Mouse (Mus musculus) mesoderm, embryonic 11.5 days (tissue): ENCODE results near the gene Plxnd1.

Experiments
- DNase-seq: peaks from one replicate; pipeline ENCODE4 v3.0.0-alpha.2; 2012; ENCODE audit warnings: low read depth, low spot score

Plxnd1 gene

DNA sequence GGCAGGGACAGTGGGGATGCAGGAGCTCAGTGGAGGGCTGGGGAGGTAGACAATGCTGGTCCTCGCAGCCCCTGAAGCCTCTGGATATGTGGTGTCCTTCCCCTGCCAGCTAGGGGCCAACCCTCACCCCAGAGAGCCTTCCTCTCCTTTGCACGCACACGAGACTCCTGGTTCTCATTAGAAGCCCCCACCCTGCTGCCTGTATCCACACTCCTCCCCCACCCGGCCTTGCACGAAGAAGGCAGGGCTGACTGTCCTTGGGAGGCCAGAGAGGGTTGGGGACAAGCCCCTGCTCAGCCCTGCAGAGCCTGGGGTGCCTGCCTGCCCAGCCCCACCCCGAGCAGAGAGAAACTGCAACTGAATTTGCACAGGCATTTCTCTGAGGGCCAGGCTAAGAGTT lies 37.1 kb downstream of the Plxnd1 start:
- no peak for DNase-seq

DNA sequence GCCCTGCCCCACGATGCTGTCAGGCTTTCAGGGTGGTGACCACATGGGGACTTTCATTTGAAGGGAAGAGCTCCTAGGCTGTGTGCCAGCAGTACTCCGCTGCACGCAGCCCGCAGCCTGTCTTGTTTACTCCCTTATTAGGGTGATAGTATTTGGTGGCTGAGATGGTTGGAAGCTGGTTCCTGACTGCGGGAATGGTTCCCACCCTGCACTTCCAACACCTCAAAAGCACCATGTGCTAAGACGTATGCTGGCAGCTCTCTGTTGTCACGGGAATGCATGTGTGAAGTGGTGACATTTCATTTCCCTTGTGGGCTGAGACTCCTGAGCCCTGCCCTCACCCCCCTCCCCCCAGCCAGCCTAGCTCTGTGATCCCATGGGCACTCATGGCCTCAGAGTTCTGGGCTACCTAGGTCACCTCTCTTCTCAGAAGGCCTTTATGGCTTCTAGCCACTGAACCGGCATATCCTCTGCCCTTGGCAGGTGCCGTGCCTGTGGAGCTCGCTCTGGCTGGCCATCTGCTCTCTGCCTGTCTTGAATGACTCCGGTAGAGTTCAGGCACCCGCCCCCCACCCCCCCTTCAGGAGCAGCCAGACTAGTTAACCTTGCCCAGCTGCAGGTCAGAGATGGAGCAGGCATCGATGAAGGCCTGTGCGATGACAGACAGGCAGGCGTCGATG lies 37.7 kb downstream of the Plxnd1 start:
- DNase-seq, result no peak

DNA sequence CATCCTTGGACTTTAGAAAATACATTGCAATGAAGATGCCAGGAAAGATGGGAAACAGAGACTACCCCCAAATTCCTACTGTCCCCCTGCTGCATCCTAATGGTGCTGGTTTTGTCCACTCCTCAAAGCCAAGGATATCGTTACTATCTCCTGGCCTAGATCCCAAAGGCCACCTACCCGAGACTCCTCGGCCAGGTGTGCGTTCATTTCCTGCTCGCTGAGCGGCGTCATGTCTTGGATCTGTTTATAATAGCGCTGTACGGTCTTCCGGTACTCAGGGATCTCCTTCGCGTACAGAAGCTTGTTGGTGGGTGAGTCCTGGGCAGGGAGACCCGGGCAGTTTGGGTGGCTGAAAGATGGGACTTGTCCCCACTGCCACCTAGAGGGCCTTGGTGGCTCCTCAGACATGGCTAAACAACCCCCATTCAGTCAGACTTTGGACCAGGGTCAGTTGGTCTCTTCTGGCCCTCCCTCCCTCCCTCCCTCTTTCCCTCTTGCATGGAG lies 38.3 kb downstream of the Plxnd1 start:
- no peak for DNase-seq

DNA sequence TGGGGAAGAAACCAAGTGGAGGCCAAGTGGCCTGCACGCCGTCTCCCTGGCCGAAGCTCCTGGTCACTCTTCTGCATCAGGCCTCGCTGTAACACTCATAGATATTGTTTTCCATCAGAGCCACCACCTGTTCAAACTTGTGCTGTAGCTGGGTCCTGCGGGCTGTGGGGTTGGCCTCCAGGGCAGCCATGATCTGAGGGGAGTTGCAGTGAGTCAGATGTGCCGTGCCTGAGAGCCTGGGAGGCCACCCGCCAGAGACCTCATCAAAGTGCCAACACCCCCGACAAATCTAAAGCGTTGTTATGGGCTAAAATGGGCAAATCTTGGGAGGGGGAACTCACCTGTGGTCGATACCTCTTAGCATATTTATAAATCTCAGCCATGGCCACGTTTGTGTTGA lies 39.1 kb downstream of the Plxnd1 start:
- DNase-seq, result no peak

DNA sequence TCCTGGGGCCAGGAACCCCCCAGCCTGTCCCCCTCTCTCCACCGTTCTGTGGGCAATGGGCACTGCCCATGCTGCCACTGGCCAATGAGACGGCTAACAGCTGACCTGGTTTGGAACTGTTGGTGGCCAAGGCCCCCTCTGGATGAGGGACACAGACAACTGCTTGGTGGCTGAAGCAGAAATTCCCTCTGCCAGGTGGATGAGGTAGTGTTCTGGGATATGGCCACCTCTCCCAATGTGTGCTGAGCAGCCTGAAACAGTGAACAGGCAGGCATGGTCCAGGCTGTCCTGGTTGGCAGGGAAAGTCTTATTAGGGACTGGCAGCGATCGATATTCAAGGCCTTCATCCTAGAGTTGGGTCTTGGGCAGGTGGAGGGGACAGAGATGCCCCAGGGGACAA lies 39.6 kb downstream of the Plxnd1 start:
- no peak for DNase-seq

DNA sequence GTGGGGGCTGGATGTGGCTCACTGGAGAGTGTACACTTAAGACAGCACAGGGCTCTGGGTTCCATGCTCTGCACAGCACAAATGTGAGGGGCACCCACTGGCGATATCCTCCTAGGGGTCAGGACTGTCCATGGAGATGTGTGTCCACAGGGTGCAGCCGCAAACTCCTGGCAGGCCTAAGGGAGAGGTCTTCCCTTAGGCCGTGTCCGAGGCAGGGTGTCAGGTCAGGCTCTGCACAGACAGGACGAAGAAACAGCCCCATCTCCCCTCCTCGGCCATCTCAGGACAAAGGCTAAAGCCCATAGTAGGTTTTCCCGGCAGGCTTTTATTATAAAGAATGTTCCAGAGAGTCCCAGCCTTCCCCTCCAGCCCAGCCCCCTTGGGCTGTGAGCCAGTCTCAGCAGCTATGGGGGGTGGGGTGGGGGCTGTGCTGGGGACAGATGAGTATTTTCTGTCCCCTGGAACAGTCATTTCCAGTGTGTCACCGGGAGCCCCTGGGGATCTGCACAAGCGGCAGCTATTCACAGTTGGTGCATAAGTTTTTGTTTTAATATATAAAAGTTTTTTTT lies 40.2 kb downstream of the Plxnd1 start:
- DNase-seq, result no peak

DNA sequence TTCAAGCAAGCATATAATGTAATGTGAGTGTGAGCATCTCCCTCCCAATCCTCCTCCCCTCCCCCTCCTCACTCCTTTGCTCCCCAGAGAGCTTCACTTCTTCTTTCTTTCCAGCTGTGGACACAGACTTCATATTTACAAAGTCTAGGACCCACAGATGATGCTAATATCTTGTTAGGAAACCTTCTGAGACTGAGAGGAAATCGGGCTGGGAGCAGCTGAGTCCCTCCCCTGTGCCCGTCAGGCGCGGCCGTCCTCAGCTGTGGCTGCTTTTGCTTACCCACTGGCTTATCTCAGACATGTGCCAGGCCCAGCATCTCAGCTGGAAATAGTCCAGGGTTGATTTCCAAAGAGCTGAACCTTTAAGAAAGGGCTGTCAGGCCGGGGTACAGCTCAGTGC lies 48.4 kb downstream of the Plxnd1 start:
- no peak for DNase-seq

DNA sequence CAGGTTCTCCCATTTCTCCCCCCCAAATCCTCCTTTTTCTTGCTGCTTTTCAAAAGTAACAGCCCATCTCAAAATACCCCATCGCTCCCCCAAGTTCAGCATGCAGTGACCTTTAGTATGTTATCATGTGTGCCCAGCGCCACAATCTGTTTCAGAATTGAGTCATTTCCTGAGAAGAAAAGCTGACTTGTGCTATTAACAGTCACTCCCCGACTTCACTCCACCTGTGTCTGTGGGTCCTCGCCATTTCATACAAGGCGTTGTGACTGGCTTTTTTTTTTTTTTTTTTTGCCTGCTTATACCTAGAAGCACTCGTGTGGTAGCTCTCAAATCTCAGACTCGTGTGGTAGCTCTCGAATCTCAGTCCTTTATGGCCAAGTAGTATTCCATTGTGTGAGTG lies 49.2 kb downstream of the Plxnd1 start:
- no peak for DNase-seq

DNA sequence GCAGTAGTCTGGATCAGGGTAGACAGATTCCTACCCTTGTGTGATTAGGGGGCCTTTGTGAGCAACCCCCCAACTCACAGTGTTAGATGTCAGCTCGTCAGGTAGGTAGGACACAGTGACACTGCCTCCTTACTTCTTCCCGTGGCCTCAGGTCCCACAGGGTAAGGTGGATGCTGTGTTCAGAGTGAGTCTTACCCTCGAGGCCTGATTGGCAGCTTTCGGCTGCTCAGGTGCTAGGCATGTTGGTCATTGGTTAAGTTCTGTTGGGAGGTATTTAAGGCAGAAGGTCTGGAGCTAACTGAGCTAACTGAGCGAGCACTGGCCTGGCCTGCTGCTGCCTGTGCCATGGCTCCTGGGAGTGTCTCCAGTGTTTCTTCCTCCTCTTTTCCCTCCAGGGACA lies 50.2 kb downstream of the Plxnd1 start, which contains the start of gene H1foo:
H1foo (plus strand) TSS at position 301 of the 400 bp plus-strand sequence.
- DNase-seq, result no peak

DNA sequence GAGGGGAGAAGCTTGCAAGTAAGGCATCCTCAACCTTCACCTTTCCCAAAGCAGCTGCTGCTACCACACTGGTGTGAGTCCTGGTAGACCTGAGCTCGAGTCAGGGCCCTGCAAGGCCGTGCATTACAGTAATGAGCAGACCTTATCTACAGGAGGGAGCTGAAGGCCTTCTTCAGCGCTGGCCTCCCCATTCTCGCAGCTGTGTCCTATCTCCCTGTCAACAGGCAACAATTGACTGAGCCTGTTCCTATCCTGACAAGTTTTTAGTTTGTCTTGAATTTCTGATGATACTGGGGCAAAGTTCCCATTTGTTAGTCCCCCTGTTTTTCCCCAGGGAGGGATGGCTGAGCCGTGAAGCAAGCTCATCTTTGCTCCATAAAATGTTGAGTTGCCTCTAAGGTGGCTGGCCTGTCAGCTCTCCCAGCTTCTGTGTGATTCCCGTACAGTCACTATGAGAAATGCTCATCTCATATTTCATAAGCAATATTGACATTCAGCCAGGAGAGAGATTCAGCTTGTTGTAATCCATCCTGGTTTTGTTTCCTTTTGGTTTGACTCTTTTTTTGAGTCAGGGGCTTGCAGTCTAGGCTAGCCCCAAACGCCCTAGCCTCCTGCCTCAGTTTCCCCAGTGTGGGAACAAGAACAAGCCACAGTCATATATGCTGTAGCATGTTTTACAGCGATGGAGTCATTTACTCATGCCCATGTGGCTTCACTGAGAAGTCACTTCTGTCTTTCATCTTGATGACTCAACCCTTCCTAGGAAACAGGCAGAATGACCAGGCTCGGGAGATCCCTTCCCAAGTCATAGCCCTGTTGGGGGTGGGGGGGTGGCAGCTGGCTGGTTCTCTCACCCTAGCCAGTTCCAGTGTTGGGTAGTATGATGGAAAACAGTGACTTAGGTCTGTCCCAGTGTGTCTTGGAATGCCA lies 51.0 kb downstream of the Plxnd1 start:
- DNase-seq, result no peak

DNA sequence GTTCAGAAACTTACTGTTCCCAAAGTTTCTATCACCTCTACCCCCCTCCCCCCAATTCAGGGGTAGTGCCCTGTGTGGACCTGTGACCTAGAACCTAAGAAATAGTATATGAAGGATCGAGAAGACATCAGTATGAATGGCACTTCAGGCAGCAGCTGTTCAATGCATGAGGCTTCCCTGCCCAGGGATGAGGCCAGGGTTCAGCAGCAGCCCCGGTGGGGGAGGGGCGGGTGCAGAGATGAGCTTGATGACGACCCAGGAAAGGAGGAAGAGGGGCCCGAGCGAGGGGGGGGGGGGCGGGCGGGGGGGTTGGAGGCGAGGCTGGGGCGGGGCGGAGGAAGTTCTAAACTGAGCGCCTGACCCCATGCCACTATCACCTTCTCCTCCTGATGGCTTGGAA lies 53.7 kb downstream of the Plxnd1 start:
- peak; percentile 69 for DNase-seq

DNA sequence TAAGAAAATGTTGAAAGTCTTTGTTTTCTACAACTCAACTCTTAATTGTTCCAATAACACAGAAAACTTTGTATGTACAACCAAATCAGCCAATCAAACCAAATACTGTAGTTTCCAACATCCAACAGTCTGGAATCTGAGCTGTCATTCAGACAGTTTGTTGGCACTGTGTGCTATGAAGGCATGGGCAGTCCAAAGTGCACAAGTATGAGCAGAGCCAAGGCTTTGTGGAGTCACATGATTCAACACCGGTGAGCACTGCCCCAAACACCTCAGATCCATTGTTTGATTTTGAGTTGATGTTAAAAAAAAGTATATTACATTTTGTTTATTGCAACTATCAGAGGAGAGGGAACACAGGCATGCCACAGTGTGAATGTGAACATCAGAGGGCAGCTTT lies 54.2 kb downstream of the Plxnd1 start:
- DNase-seq, result no peak

DNA sequence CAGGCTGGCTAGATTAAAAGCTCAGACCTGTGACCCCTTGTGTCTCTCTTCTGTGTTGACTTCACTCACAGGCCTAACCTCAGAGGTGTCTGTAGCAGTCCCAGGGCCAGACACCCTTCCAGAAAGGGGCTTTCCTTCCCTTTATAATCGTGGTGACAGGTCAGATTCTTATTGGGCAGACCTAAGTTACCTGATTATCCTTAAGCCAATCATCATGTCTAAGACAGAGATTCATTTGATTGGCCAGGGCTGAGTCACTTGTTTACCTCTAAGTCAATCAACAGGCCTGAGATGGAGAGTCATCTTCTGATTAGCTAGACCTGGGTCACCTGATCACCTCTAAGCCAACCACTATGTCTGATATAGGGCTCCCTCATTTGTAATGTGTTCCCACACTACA lies 56.0 kb downstream of the Plxnd1 start:
- DNase-seq, result no peak

DNA sequence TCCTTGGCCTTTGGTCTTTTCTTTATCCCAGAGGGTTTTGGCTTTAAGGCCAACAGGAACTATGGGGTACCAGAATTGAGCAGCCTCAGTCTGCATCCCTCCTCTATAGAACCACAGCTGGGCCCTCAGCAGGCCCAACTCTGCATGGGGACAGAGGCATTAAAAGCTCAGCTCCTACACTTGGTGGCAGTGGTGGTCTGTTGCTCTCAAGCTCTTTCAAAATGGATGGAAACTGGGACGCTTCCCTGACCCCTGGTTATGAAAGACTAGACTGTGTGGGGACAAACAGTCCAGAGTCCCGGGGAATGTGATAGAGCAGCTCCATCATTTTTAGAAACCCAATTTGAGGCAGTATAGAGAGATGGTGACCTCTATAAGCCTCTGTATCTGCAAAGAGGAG lies 56.8 kb downstream of the Plxnd1 start:
- no peak for DNase-seq

DNA sequence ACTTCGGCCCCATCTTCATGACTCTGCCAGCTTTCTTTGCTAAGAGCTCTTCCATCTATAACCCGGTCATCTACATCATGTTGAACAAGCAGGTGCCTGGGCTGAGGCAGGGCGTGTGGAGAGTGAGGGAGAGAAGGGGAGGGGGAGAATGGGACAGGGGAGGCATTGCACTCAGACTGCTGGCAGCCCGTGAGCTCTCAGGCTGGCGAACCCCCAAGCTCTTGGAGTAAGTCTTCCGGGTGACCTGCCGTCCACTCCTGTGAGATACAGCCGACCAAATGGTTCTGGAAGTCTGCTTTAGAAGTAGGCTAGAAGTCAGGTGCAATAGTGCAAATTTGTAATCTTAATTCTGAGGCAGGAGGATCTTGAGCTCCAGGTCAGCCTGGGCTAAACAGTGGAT lies 59.3 kb downstream of the Plxnd1 start:
- no peak for DNase-seq

DNA sequence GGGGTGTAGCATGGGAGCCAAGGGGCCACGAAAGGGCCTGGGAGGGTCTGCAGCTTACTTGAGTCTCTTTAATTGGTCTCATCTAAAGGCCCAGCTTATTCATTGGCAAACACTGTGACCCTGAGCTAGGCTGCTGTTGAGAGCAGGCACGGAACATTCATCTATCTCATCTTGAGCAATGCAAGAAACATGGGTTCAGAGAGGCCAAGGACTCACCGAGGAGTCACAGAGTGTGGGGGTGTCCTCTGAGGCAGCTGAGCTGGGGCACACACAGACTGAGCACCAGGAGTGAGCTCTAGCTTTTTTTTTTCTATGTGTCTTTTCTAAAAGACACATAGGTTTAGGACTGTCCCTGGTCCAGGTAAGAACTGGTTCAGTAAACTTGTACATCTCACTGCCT lies 62.4 kb downstream of the Plxnd1 start:
- DNase-seq, result no peak

DNA sequence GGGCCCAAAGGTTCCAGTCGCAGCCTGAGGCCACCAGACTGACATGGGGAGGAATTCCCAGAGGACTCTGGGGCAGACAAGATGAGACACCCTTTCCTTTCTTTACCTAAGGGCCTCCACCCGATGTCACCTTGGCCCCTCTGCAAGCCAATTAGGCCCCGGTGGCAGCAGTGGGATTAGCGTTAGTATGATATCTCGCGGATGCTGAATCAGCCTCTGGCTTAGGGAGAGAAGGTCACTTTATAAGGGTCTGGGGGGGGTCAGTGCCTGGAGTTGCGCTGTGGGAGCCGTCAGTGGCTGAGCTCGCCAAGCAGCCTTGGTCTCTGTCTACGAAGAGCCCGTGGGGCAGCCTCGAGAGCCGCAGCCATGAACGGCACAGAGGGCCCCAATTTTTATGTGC lies 63.2 kb downstream of the Plxnd1 start, which contains the start of gene Rho:
Rho (plus strand) TSS at position 110 of the 400 bp plus-strand sequence.
- no peak for DNase-seq

DNA sequence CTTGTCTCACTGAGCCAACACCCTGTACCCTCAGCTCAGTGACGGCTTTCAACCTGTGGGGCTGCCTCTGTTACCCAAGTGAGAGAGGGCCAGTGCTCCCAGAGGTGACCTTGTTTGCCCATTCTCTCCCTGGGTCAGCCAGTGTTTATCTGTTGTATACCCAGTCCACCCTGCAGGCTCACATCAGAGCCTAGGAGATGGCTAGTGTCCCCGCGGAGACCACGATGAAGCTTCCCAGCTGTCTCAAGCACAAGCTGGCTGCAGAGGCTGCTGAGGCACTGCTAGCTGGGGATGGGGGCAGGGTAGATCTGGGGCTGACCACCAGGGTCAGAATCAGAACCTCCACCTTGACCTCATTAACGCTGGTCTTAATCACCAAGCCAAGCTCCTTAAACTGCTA lies 64.8 kb downstream of the Plxnd1 start:
- no peak for DNase-seq

DNA sequence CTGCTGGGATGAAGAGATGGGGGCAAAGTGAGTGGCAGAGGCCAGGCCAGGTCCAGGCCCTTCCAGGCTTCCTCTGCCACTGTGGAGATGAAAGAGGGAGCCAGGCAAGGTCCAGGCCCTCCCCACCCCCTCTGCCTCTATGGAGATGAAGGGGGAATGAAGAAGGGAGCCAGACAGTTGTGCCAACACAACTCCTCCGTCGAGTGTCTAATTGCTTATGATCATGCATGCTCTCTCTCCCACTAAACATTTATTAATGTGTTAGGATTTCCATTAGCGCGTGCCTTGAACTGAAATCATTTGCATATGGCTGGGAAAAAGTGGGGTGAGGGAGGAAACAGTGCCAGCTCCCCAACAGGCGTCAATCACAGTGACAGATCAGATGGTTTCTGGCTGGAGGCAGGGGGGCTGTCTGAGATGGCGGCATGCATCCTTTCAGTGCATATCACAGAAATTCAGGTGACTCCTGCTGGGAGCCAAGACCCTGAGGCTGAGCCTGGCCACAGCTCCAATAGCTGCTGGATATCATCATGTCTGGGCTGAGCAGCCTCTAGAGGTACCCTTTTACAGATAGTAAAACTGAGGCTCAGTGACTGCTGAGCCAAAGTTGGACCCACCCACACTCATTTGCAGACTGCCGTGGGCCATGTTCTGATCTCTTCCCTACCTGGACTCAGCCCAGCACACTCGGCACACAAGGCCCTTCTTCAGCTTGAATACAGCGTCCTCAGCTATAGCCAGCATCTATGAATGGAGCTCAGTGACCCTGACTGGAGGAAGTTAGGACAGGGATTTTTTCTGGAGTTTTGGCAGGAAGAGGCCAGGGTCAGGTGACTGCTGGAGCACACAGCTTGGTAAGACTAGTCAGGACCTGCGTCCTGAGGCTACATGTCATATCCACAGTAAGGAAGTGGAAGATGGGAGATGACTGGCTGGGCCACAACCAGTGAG lies 67.2 kb downstream of the Plxnd1 start:
- no peak for DNase-seq

DNA sequence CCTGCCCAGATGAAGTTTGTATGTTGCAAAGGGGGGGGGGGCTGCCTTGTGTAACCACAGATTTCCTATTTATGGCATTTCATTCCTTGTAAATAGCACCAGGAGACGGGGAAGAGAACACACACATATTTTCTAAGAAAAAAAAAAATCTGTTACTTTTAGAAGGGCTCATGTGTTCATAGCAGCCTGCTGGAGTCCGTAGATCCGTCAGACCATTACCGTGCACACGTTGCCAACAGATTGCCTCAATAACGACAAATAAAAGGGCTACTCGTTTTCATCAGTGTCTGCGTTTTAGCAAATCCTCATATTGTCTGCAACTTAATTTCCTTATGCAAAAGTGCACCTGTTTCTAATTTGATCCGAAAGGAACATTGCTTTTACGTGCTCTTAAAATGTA lies 68.4 kb downstream of the Plxnd1 start:
- DNase-seq, result no peak

DNA sequence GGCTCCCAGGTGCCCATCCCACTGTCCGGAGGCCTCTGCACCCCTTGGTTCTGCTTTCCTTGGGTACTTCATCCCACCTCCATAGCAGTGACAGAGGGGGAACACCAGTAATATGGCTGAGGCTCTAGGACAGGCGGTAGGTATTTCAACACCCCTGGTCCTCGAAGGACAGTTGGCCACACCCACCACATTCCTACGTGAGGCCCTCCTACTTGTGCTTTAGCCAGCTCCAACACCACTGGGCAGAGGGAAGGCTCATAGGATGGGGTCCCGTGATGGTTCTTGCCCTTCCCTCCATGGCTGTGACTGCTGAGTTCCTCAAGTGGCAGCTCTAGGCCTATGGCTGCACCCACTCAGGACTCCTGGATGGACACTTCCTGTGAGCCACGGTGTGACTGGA lies 70.0 kb downstream of the Plxnd1 start:
- peak; percentile 40 for DNase-seq
